Mouse (Mus musculus) megakaryocyte, embryonic 14.5 days (primary cell): Measurements from ENCODE around the gene Celf2.

ENCODE experiments used
- FLI1 ChIP-seq: IDR thresholded peaks from 2 replicates; pipeline ENCODE4 v1.6.1; 2012; ENCODE audit warnings: low read length, inconsistent platforms, mixed read lengths
- GATA1 ChIP-seq: IDR thresholded peaks from 3 replicates; pipeline ENCODE4 v1.6.1; 2012; ENCODE audit warnings: mixed read lengths, low read length, inconsistent platforms, borderline replicate concordance

- TF ChIP-seq GATA1 (no peak), FLI1 (no peak)
Observed at GRCm38 (mm10) chr2:7092641-7093040, 416.7 kb downstream of the Celf2 start.
